Mouse (Mus musculus): ENCODE results near the gene Pcmt1.

Gene Pcmt1

DNA sequence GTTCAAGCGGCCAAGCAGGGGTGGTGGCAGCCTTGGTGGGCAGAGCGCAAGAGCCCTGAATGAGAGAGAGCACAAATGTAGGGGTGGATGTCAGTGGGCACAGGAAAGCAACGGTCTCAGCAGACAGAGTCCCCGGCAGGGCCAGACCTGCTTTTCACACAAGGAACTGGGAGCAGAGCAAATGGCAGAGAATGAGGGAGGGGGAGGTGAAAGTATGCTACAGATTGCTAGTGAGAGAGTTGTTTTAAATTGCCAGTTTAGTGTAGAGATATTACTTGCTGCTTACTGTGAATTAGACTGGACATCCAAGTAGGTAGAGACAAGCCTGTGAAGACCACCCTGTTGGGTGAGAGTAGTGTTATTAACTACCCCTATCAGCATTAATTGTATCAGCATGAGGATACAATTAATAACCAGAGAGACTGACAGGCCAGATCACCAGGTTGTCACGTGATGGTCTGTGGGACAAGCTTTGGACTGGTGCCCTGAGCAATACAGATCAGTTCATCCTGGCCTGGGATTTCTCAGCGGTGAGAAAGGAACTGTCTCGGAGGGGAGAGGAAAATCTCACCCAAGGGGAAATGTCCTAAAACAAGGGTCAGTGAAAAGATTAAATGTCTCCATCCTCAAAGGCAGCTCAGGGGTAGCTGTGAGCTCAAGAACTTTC, 97.9 kb downstream of the Pcmt1 start:
- DNase-seq: no peak

DNA sequence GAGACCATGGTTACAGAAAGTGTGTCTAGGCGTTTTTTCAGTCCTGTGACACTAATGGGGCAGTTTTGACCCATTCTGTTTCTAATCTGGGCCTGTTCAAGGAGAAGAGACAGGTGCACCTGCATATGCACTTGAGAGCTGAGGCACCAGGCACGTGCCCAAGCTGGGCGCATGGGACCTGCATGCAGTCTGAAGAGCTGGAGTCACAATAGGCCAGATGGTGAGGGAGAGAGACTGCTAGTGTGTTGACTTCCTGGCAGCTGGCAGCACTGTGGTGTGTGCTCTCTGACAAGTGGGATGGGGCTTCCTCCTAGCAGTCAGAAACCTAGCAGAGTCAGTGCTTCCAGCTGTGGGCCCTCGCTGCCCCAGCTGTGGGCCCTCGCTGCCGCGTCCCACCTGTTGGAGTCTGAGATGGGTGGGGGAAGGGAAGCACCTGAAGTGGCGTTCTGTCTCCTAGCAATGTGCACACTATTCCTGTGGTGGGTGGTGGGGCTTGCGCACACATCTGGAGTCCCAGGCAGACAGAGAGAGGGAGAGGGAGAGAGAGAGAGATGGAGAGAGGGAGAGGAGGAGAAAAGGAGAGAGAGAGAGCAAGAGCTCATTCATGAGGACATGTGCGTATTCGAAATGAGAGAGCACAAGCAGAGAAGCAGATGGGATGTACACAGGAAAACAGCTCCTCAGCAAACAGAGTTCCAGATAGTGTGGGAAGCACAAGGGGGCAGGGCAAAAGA, 98.6 kb downstream of the Pcmt1 start:
- peak; percentile 70 for DNase-seq

DNA sequence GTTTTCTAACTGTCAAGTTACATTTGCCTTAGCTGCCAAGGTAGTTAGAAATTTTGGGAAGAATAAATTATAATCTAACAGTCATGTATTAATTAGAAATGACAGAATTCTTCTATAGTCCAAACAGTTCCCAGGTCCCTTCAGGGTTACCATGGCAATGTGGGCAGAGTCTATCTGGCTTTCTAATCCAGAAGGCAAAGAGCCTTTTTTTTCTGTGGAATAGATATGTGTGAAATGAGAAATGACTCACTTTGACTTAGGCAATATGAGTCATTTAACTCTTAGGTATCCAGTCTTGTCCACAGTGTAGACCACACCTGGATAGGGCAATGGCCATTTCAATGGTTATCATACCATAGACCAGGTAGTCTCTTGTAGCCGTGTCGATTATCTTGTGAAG, 99.5 kb downstream of the Pcmt1 start:
- no peak for DNase-seq
